Mouse (Mus musculus) frontal cortex, postnatal 14 days (tissue): ENCODE results near the gene Msmo1.
A peak's percentile ranks its signal among the peaks of the same experiment; 100 is the strongest.

Experiments
- DNase-seq, 2 experiments: peaks; one replicate each; pipeline ENCODE4 v3.0.0; 2022; ENCODE audit warnings: low spot score in 2 of 2

The Msmo1 gene

DNA sequence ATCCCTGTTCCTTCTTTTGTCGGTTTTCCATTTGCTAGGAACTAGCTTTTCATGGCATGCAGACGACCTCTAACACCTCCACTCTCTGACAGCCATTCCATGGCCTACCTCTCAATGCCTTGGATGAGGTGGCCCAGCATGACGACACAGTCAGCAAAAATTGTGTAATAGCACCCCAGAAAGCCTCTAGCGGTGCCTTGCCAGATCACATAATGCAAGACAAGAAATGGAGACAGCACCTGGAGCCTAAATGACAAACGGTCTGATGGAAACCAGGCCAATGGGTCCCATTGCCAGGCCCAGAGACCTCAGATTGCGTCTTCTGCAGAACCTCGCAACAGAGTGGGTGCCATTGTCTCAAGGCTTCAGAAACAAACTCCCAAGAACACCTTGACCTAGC lies 21.1 kb downstream of the Msmo1 start:
- no peak for DNase-seq

DNA sequence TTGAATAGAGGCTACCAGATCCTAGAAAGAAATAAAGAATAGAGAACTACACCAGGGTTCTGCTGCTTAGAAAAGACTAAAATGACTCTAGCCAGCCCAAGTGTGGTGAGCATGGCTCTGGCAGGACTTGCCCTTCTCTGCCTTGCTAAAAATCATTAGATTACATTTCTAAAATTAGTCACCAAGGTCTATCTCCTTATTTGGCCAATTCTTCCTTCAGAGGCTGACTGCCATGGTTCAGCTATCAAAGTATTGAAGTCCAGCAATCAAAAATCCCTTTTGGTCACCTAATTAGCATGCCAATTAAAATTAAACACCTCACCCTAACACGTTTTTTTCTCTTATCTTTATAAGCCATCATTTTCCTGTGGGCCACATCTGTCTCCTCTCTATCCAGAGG lies 22.0 kb downstream of the Msmo1 start:
- DNase-seq, result no peak

DNA sequence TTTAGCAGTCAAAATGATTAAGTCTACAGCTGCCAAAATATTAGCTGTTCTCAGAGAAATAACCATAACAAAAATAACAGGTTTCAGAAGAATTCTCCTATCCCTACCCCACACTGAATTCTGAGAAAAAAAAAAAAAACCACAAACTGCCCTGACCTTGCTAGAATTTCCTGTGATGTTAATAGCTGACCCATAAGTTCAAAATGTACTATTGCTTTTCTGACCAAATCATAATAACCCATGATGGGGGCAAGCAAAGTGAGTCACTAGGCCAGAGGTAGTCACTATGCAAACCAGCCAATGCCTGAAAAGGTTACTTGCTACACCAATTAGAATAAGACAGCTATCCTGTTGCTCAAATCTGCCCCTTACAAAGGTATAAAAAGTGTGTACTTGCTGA lies 26.1 kb downstream of the Msmo1 start:
- DNase-seq, result no peak

DNA sequence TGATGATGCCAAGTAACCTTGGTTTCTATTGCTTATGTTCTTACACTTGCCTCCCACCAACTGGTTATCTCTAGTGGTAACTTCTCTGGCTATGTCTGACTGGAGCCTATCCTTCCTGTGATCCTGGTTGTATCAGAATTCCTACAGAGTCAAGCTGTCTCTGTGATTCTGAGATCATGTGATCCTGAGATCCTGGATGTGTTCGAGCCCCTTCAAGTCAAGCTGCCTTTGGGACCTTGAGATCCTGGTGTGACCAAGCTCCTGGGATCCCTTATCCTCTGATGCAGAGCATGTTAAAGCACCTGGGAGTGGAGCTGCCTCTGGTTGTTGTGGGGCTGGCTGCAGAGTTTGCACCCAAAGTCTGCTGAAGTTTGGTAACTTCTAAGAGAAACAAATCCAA lies 30.4 kb downstream of the Msmo1 start:
- DNase-seq, result no peak

DNA sequence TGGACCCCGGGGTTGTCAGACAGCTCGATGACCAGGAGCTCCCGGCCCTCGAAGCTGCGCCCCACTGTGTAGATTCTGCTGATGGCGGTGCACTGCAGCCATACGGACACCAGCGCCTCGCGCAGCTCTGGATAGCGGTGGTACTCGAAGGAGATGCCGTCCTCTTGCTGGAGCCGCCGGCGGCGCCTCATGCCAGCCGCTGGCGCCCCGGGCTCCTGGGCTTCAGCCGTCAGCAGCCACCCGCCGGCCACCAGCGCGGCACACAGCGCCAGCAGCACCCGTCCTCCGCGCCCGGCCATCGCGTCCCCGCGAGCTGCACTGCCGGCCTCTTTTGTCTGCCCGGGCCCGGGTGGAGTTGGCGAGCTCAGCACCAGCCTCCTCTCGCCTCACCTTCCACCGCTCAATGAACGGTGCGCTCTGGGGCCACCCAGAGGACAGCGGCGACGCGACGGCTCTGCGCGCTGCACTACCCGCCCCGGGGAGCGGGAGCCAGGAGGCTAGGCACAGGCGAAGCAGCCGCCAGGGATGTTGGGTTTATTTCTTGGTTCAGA lies 40.9 kb downstream of the Msmo1 start, which contains the start of gene Cpe:
TSS of gene Cpe (minus strand) at position 404 of the 551 bp plus-strand sequence.
- DNase-seq, result peak; percentile 77 to 86

DNA sequence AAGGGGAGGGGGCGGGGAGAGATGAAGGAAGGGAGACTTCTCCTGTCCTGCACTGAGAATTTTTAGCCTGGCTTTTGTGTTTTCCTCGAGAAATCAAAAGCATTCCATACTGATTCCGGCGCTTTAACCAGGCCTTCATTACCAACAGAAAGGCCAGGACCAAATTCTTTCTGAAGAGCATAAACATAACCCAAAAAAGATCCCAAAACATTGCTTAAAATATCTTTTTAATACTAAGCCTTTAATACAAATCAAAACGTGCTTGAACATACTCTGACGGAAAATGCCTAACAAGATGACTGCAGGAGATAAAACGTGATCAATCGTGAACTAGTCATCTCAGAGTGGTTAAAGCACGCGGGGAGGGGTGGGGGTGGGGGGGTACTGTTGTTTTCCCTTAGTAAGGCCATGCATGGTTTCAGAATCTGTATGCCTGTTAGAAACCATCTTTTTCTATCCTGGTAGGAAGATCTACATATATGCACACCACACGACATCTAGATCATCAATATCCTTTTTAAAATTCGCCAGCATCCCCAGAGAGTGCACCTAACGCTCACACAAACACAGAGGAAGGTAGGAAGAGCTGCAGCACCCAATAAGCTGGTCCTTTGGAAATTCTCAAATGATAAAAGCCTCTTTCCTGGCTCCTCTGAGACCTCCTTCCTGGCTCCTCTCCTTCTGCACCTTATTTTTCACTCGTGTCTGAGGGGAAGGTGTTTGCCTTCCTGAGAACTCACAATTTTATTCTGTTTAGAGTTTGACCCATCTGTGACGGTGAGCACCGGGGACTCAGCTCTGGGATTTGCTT lies 41.8 kb downstream of the Msmo1 start:
- no peak for DNase-seq

DNA sequence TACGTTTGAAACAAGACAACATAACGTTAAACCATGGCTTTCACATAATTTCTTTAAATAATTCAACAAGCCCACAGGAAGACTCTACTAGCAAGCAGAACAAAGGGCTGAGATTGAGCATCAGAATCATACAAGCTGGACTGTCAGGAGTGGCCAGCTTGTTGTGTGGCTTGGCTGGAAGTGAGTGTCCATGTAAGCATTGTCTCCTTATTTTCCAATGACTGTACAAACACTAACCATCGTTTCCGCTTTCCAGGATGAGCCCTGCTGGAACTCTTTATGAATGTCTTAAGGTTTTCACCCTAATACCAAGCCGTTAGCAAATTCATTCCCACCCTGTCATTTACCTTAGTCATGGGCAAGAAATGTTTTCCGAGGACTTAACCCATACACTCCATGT lies 42.7 kb downstream of the Msmo1 start:
- DNase-seq, result no peak

DNA sequence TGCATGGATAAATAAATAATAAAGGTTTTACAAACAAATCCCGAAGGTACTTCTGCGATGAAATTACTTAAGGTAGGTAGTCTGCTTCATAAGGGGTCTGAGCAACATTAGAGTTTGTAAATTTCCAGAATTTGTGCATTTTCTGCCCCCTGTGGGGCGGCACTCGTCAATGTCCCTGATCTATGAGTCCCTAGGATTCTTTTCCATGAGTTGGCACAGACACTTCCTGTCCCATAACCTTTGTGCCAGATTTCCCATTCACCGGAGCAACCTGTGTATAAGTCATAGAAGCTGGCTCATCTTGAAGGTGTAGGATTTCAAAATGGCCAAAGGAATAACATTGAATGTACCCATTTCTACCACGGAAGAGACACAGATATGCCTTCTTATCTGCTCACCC lies 43.3 kb downstream of the Msmo1 start:
- no peak for DNase-seq

DNA sequence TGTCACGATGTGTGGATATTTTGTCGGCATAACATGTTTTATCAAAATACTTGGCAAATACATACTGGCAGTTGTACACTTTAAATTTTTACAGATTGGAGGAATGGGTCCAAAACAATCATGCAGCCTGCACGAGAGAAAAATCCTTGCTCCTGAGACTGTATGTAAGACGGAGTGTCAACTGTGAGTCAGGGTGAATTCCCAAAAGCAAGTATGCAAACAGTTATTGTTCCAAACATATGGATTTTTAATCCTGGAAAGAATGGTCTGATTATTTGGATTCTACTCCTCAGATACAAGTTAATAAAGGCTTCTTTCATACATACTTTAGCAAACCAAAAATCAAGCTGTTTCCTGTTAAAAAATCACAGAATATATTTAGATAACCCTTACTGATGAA lies 44.9 kb downstream of the Msmo1 start:
- no peak for DNase-seq

DNA sequence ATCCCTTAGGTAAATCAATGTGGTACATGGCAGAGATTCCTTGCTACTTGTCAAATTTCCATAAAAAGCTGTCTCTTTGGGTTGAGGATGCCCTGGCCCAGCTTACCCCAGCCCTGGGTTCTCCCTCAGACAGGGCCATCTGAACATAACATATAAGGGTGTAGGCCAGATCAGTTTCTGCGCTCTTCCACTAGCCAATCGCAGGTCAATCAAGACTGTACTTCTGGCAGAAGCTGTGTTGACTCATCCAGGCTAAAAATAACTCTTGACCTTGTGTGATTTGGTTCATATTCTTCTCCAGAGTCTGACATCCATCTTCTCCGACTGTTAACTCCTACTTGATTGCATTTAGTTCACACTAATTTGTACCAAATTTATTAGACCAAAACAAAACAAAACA lies 45.4 kb downstream of the Msmo1 start:
- no peak for DNase-seq

DNA sequence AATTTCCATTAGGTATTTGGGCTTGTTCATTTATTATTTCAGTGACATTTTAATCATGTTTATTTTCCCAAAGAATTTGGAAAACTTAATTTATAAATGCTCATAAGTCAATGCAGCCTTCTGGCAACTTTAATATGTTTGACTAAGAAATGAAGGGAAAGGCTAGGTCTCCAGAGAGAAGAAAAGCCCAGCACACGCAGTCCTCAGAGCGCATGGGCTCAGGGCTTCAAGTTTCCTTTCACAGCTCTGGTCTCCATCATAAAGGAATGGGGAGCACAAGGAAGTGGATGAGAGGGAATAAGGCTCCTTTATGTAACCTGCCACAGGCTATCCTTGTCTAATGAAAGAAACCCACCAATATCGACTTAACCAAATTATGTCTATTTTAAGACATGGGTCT lies 51.1 kb downstream of the Msmo1 start:
- no peak for DNase-seq

DNA sequence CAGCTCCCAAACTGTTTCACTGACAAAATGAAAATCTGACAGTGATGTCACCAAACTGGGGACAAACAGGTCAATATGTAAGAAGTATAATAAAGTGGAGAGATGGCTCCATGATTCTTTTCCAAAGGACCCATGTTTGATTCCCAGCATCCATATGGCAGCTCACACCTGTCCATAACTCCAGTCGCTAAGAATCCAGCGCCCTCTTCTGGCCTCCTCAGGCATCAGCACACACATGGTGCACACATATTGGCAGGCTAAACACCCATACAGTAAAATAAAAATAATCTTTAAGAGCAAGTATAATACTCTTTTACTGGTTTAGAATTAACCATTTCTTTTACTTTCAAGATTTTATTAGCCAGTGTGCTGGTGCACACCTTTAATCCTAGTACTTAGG lies 57.2 kb downstream of the Msmo1 start:
- DNase-seq, result no peak

DNA sequence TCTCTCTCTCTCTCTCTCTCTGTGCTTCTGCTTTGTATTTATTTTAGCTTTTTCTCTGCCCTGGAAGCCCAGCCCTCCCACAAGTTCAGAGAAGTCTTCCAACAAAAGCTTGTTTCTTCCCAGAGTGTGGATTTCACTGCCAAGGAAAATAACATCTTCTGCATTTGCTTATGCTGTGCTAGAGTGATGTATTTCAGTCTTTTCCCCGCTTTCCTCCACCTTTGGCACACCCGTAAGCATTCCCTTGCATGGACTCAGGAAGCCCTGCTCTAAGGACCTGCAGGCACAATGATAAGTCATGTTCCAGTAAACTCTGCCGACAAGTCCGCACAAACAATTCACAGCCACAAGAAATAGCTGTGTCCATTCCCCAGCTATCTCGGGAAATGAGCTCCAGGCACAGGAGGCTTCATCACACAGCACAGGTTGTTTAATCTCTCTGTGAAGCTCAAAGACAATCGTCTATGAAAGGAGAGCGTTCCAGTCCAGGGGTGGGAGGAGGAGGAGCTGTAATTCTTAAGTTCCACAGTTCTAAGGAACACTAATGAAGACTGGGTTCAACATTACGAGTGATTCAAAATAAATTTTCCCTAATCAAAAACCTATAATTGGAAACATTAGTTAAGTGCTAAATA lies 58.5 kb downstream of the Msmo1 start:
- no peak for DNase-seq

DNA sequence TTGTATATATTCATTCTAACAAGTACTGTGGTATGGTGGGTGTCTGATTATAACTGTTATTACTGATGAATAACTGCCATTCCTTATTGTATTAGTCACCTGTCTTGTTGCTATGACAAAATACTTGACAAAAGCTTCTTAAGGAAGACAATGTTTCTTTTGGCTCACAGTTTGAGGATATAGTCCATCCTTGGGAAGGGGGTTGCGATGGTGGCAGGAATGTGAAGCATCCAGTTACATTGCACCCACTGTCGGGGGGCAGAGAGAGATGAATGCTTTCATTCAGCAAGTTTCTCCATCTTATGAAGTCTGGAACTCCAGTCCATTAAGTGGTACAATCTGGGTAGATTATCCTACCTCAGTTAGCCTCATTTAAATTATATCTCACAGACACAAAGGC lies 60.7 kb downstream of the Msmo1 start:
- no peak for DNase-seq

DNA sequence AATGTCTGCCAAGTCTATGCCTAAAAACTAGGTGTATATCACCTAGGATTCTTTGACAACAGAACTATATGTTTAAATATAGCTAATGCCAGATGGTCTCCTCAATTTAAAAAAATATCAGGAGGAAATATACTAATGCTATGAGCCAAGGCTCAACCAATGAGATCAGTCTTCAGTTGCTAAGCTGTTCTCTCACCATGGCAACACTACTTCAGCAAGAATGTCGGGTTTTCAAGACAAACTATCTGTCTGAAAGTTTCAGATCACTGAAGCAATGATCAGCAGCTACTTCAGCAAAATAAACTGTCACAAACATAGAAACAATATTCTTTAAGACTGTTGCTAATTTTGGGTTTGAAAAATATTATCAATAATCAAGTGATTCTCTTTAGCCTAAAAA lies 61.7 kb downstream of the Msmo1 start:
- DNase-seq, result no peak
